ENCODE assay signal across 8 mouse cellular contexts in genomic region chr4:106938506-106939222, GRCm38 (mm10). TPM values are rescaled to one million over a fixed set of nuclear protein-coding genes. Genes with fewer than 3 reads are reported as not detected.
DNase-seq lines count a peak whose midpoint lies in the region; ATAC-seq lines count a peak whose summit lies in the region.

No protein-coding gene starts in this region.

- no peak overlapping the region for H3K4me2 ChIP-seq in forebrain, embryonic 16.5 days (ENCODE audit: low read length)
- H3K4me2 ChIP-seq in liver, embryonic 15.5 days = 0 out of 2 replicates have a peak overlapping the region, but pooled peaks have one; percentile 0

- H3K27me3 ChIP-seq in forebrain, embryonic 16.5 days (replicated peaks; ENCODE audit: control insufficient read depth, insufficient read depth, low read length) = no peaks in the 10 kb centered on the region
- no peaks in the 10 kb centered on the region for H3K27me3 ChIP-seq in liver, embryonic 15.5 days

- H3K4me3 ChIP-seq in forebrain, embryonic 16.5 days (replicated peaks; ENCODE audit: low read length) = no peak overlapping the region
- H3K4me3 ChIP-seq in liver, embryonic 15.5 days (replicated peaks) = no peak overlapping the region

- WGBS in forebrain, embryonic 16.5 days = 33% methylated on average over 8 of the region's 8 CpGs
- WGBS in liver, embryonic 15.5 days (ENCODE audit: insufficient replicate concordance) = 69% methylated on average over 8 of the region's 8 CpGs

- no peaks in the 10 kb centered on the region for H3K9me3 ChIP-seq in forebrain, embryonic 16.5 days (ENCODE audit: control insufficient read depth, low read length)
- no peaks in the 10 kb centered on the region for H3K9me3 ChIP-seq in liver, embryonic 15.5 days (replicated peaks)

- peak overlapping the region; percentile 88 for H3K27ac ChIP-seq in forebrain, embryonic 16.5 days (ENCODE audit: low read length)
- H3K27ac ChIP-seq in liver, embryonic 15.5 days (replicated peaks) = peak overlapping the region; percentile 11; the same call in 1 of the 2 replicates

- peak; percentile 49 for DNase-seq in cerebellum, adult 9-11 months
- no peak for DNase-seq in cerebellum, postnatal 14 days
- DNase-seq in A20 (ENCODE audit: low read depth, low spot score) (peak; percentile 68), MN1 (ENCODE audit: low spot score) (no peak)
- DNase-seq in adrenal gland, adult (ENCODE audit: inconsistent age in 2 of 2, low spot score in 1 of 2) = no peak
- no peak for DNase-seq in layer of hippocampus, adult 8-10 months (ENCODE audit: low spot score in 2 of 2)

- no peaks in the 10 kb centered on the region for H3K36me3 ChIP-seq in forebrain, embryonic 16.5 days (ENCODE audit: control insufficient read depth, insufficient read depth)
- peaks cover 51% of the 10 kb centered on the region for H3K36me3 ChIP-seq in liver, embryonic 15.5 days (replicated peaks)

- 0 out of 2 replicates have a peak overlapping the region, but pooled peaks have one; percentile 16 for H3K9ac ChIP-seq in forebrain, embryonic 16.5 days (replicated peaks; ENCODE audit: low read depth, low read length)
- H3K9ac ChIP-seq in liver, embryonic 15.5 days = no peak overlapping the region

- ATAC-seq in forebrain, embryonic 16.5 days = no peak
- ATAC-seq in liver, embryonic 15.5 days (ENCODE audit: insufficient read depth) = no peak

- peaks cover 85% of the 10 kb centered on the region for H3K4me1 ChIP-seq in forebrain, embryonic 16.5 days (replicated peaks; ENCODE audit: control insufficient read depth, insufficient read depth, low read length)
- H3K4me1 ChIP-seq in liver, embryonic 15.5 days (replicated peaks) = peaks cover 91% of the 10 kb centered on the region

RNA-seq across cellular contexts. Expression of gene Ssbp3, which starts 28.2 kb away (rescaled TPM):
- 163 and 167 TPM in 2 replicates for polyA plus RNA-seq in forebrain, embryonic 16.5 days (2015; fragmentation: Nextera tagmentation; extraction: Ambion mirVana)
- polyA plus RNA-seq in liver, embryonic 15.5 days (2015; fragmentation: Nextera tagmentation; extraction: Ambion mirVana) = 45.7 and 50.5 TPM in 2 replicates
- 100 to 1,000 TPM; 150 to 180 (median 160) TPM for total RNA-seq in layer of hippocampus, adult 8-10 months (2022)

Comparison
In these comparisons a context has a peak if more than half of its experiments do, and no peak if none do; other contexts are left out.
1. DNase-seq: peak in cerebellum, adult 9-11 months (single experiment) and A20 (single experiment); none in cerebellum, postnatal 14 days (0 of 2), MN1 (single experiment), adrenal gland, adult (0 of 2) and layer of hippocampus, adult 8-10 months (0 of 2).